Mouse (Mus musculus): ENCODE measurements around the gene Ly6g6c.

The Ly6g6c gene

GRCm38 (mm10) chr17:35058316-35058715, 6.9 kb upstream of the Ly6g6c start:
- Histone ChIP-seq H3K36me3 (ENCODE audit: insufficient read depth, low read length) (peaks cover 75% of the 10 kb centered on the region), H3K4me3 (replicated peaks; ENCODE audit: low read length) (peak overlapping the region; percentile 92; the same call in 1 of the 2 replicates), H3K27me3 (ENCODE audit: insufficient read depth, low read length) (peaks cover 6% of the 10 kb centered on the region), H3K9me3 (ENCODE audit: low read length) (no peaks in the 10 kb centered on the region), H3K4me1 (replicated peaks; ENCODE audit: low read depth, low read length) (peaks cover 71% of the 10 kb centered on the region)
- TF ChIP-seq NANOG (IDR thresholded peaks at IDR 0.05; ENCODE audit: borderline replicate concordance, low read length) = no peak
- no peak for TF ChIP-seq POU5F1 (IDR thresholded peaks at IDR 0.05; ENCODE audit: borderline replicate concordance, low read length)
- TF ChIP-seq CTCF (conservative IDR thresholded peaks at IDR 0.05; ENCODE audit: low read length) = no peak

- H3K4me3 ChIP-seq (replicated peaks; ENCODE audit: low read length) = peak within 1 kb of the TSS; percentile 92
- peaks cover 72% of the 10 kb centered on the region for H3K4me1 ChIP-seq (replicated peaks; ENCODE audit: low read depth, low read length)
- peaks cover 6% of the 10 kb centered on the region for H3K27me3 ChIP-seq (ENCODE audit: insufficient read depth, low read length)
- peaks cover 69% of the 10 kb centered on the region for H3K36me3 ChIP-seq (ENCODE audit: insufficient read depth, low read length)
- no peaks in the 10 kb centered on the region for H3K9me3 ChIP-seq (ENCODE audit: low read length)
- TF ChIP-seq CTCF (conservative IDR thresholded peaks at IDR 0.05; ENCODE audit: low read length) (peak; percentile 35), NANOG (IDR thresholded peaks at IDR 0.05; ENCODE audit: borderline replicate concordance, low read length) (no peak), POU5F1 (IDR thresholded peaks at IDR 0.05; ENCODE audit: borderline replicate concordance, low read length) (no peak)
These were observed 6.0 kb upstream of the Ly6g6c start, which contains the start of gene Ddah2 for GRCm38 (mm10) chr17:35058911-35059892. Gene Ddah2, plus strand, starts transcription at chr17:35059035.

GRCm38 (mm10) chr17:35060071-35060470, 5.1 kb upstream of the Ly6g6c start:
- Histone ChIP-seq H3K4me3 (replicated peaks; ENCODE audit: low read length) (peak overlapping the region; percentile 92), H3K4me1 (replicated peaks; ENCODE audit: low read depth, low read length) (peaks cover 75% of the 10 kb centered on the region), H3K36me3 (ENCODE audit: insufficient read depth, low read length) (peaks cover 62% of the 10 kb centered on the region), H3K27me3 (ENCODE audit: insufficient read depth, low read length) (peaks cover 6% of the 10 kb centered on the region), H3K9me3 (ENCODE audit: low read length) (no peaks in the 10 kb centered on the region)
- TF ChIP-seq CTCF (conservative IDR thresholded peaks at IDR 0.05; ENCODE audit: low read length) (no peak), NANOG (IDR thresholded peaks at IDR 0.05; ENCODE audit: borderline replicate concordance, low read length) (no peak), POU5F1 (IDR thresholded peaks at IDR 0.05; ENCODE audit: borderline replicate concordance, low read length) (no peak)

GRCm38 (mm10) chr17:35060737-35061297, 4.4 kb upstream of the Ly6g6c start:
- no peaks in the 10 kb centered on the region for H3K9me3 ChIP-seq (ENCODE audit: low read length)
- TF ChIP-seq NANOG (IDR thresholded peaks at IDR 0.05; ENCODE audit: borderline replicate concordance, low read length) (no peak), CTCF (conservative IDR thresholded peaks at IDR 0.05; ENCODE audit: low read length) (no peak), POU5F1 (IDR thresholded peaks at IDR 0.05; ENCODE audit: borderline replicate concordance, low read length) (no peak)
- peaks cover 76% of the 10 kb centered on the region for H3K4me1 ChIP-seq (replicated peaks; ENCODE audit: low read depth, low read length)
- H3K36me3 ChIP-seq (ENCODE audit: insufficient read depth, low read length) = peaks cover 54% of the 10 kb centered on the region
- H3K4me3 ChIP-seq (replicated peaks; ENCODE audit: low read length) = peak overlapping the region; percentile 92
- H3K27me3 ChIP-seq (ENCODE audit: insufficient read depth, low read length) = peaks cover 9% of the 10 kb centered on the region

- H3K9me3 ChIP-seq (ENCODE audit: low read length) = no peaks in the 10 kb centered on the region
- peaks cover 10% of the 10 kb centered on the region for H3K27me3 ChIP-seq (ENCODE audit: insufficient read depth, low read length)
- peak overlapping the region; percentile 92 for H3K4me3 ChIP-seq (replicated peaks; ENCODE audit: low read length)
- TF ChIP-seq POU5F1 (IDR thresholded peaks at IDR 0.05; ENCODE audit: borderline replicate concordance, low read length) (no peak), NANOG (IDR thresholded peaks at IDR 0.05; ENCODE audit: borderline replicate concordance, low read length) (no peak), CTCF (conservative IDR thresholded peaks at IDR 0.05; ENCODE audit: low read length) (no peak)
- peaks cover 49% of the 10 kb centered on the region for H3K36me3 ChIP-seq (ENCODE audit: insufficient read depth, low read length)
- H3K4me1 ChIP-seq (replicated peaks; ENCODE audit: low read depth, low read length) = peaks cover 75% of the 10 kb centered on the region
These were observed 3.9 kb upstream of the Ly6g6c start for GRCm38 (mm10) chr17:35061299-35061698.

- peaks cover 32% of the 10 kb centered on the region for H3K27me3 ChIP-seq (ENCODE audit: insufficient read depth, low read length)
- no peaks in the 10 kb centered on the region for H3K9me3 ChIP-seq (ENCODE audit: low read length)
- TF ChIP-seq CTCF (conservative IDR thresholded peaks at IDR 0.05; ENCODE audit: low read length) = no peak
- TF ChIP-seq POU5F1 (IDR thresholded peaks at IDR 0.05; ENCODE audit: borderline replicate concordance, low read length) = no peak
- no peak for TF ChIP-seq NANOG (IDR thresholded peaks at IDR 0.05; ENCODE audit: borderline replicate concordance, low read length)
- peaks cover 81% of the 10 kb centered on the region for H3K4me1 ChIP-seq (replicated peaks; ENCODE audit: low read depth, low read length)
- H3K36me3 ChIP-seq (ENCODE audit: insufficient read depth, low read length) = peaks cover 29% of the 10 kb centered on the region
- 0 out of 2 replicates have a peak overlapping the region, but pooled peaks have one; percentile 4 for H3K4me3 ChIP-seq (replicated peaks; ENCODE audit: low read length)
These were observed 1.7 kb upstream of the Ly6g6c start for GRCm38 (mm10) chr17:35063466-35063865.

- TF ChIP-seq NANOG (IDR thresholded peaks at IDR 0.05; ENCODE audit: borderline replicate concordance, low read length) (no peak), CTCF (conservative IDR thresholded peaks at IDR 0.05; ENCODE audit: low read length) (no peak), POU5F1 (IDR thresholded peaks at IDR 0.05; ENCODE audit: borderline replicate concordance, low read length) (no peak)
- H3K9me3 ChIP-seq (ENCODE audit: low read length) = no peaks in the 10 kb centered on the region
- peak overlapping the region; percentile 76 for H3K4me3 ChIP-seq (replicated peaks; ENCODE audit: low read length)
- peaks cover 87% of the 10 kb centered on the region for H3K4me1 ChIP-seq (replicated peaks; ENCODE audit: low read depth, low read length)
- H3K27me3 ChIP-seq (ENCODE audit: insufficient read depth, low read length) = peaks cover 40% of the 10 kb centered on the region
- peaks cover 26% of the 10 kb centered on the region for H3K36me3 ChIP-seq (ENCODE audit: insufficient read depth, low read length)
These were observed 760 bp upstream of the Ly6g6c start for GRCm38 (mm10) chr17:35064378-35064877.

- Histone ChIP-seq H3K4me1 (replicated peaks; ENCODE audit: low read depth, low read length) (peaks cover 89% of the 10 kb centered on the region), H3K36me3 (ENCODE audit: insufficient read depth, low read length) (peaks cover 17% of the 10 kb centered on the region), H3K4me3 (replicated peaks; ENCODE audit: low read length) (peak within 1 kb of the TSS; percentile 76), H3K9me3 (ENCODE audit: low read length) (no peaks in the 10 kb centered on the region), H3K27me3 (ENCODE audit: insufficient read depth, low read length) (peaks cover 34% of the 10 kb centered on the region)
- no peak for TF ChIP-seq CTCF (conservative IDR thresholded peaks at IDR 0.05; ENCODE audit: low read length)
- TF ChIP-seq POU5F1 (IDR thresholded peaks at IDR 0.05; ENCODE audit: borderline replicate concordance, low read length) = no peak
- TF ChIP-seq NANOG (IDR thresholded peaks at IDR 0.05; ENCODE audit: borderline replicate concordance, low read length) = no peak
These were observed 896 bp downstream of the Ly6g6c start, which contains the start of gene Mpig6b for GRCm38 (mm10) chr17:35066084-35066483. Gene Mpig6b, minus strand, starts transcription at chr17:35066184.

Measured in E14TG2a.4 (cell line).